Mouse (Mus musculus) embryonic stem cell, embryonic (primary cell): Measurements from ENCODE around the gene Cubn.

Source experiments
- CTCF ChIA-PET, 4 experiments: fragments of 300-600 bp in 2 of 4; fragments of 350-600 bp in 2 of 4; sonication (Branson Sonifier 250); formaldehyde crosslinking; loops; one replicate each; lab custom pipeline; 2022; ENCODE audit warnings: inconsistent platforms in 2 of 4; lab: Charles Lee
- POLR2A ChIA-PET, 4 experiments: fragments of 300-600 bp in 2 of 4; fragments of 350-600 bp in 2 of 4; sonication (Branson Sonifier 250); formaldehyde crosslinking; loops; one replicate each; lab custom pipeline; 2022; ENCODE audit warnings: antibody characterized with exemption in 4 of 4, inconsistent platforms in 1 of 4; lab: Charles Lee

Cubn gene

DNA sequence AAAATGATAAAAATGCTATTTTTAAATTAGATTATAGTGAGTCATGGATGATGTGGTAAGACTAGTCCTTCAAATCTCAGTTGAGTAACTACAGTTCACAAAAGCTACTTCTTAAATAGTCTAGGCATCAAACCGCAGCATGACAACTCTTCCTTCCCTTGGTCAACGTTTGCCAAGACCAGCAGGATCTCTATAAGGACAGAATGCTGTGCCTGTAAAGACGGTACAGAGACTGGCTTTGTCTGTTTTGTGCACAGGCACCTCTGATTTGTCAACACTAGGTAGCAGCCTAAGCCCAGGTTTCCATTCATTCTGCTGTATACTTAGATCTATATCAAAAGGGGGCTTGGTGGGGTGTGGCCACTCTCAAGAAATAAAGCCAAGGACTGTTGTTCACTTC, 192.6 kb downstream of the Cubn start:
- CTCF ChIA-PET, result interaction anchor here in 3 of 4 experiments (0.5 to 1.2 kb wide), 3 partner anchors 21 to 276 kb away, joined by 3 to 11 read pairs (median 3); no protein-coding TSS in a partner anchor
- POLR2A ChIA-PET, result no interaction called here

DNA sequence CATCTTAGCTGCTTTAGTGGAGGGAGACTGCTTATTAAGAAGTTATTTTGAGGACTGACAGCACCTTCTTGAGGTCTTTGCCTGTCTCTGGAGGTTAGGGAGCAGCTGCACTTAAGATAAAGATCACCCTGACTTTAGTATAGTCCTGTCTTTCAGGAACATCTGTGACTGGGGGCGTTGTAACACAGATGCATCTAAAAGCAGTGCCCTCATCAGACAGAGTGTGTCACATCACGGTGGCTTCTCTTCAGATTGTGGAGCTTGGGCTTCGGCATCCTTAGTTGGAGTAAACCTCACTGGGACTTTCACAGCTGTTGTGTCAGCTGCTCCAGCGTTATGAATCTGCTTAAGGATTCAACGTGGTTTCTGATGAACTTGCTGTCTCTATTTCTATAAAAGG, 193.9 kb downstream of the Cubn start:
- CTCF ChIA-PET, result interaction anchor here in 2 of 4 experiments (0.6 to 0.7 kb wide), 2 partner anchors 282 to 1743 kb away, joined by 3 to 4 read pairs; no protein-coding TSS in a partner anchor
- POLR2A ChIA-PET, result no interaction called here

DNA sequence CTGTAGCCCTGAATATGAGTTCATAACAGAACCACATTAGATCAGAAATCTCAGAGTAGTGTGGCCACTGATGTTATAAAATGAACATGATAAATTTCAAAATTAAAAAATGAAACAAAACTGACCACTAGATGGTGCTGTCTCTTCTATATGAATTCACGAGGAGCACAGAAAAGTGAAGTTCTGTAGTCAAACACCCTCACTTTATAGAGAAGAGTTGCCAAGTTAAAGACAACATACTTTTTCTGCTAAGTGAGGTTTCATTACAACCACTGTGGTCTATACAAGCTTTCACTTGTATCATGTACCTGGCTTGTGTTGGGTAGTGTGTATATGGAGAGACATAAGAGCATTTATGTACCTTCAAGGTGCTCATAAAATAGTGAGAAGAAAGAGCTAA, 201.0 kb downstream of the Cubn start:
- POLR2A ChIA-PET, result no interaction called here
- CTCF ChIA-PET, result interaction anchor here in 3 of 4 experiments (0.5 to 1.3 kb wide), 6 partner anchors 307 to 1410 kb away, joined by 3 to 4 read pairs (median 3); no protein-coding TSS in a partner anchor

DNA sequence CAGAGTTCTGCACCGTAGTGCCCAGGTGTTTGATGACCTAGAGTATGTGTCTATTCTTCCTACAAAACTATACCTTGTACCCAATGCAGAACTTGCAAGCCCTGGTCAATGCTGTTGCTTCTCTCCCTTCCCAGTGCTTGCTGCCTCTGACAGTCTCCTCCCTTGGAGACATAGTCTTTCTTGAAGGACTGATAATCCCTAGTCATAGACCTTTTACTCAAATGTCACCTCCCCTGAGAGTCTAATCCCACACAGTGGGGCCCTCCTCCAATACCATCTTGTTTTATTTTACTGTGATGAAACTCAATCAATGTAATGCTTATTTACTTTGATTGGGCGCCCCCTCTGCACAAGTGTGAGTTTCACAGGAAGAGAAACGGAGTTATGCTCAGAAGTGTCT, 201.5 kb downstream of the Cubn start:
- CTCF ChIA-PET, result no interaction called here
- POLR2A ChIA-PET, result interaction anchor here in 1 of 4 experiments (1.3 kb wide), 1 partner anchor 254 kb away, joined by 3 read pairs; no protein-coding TSS in a partner anchor

DNA sequence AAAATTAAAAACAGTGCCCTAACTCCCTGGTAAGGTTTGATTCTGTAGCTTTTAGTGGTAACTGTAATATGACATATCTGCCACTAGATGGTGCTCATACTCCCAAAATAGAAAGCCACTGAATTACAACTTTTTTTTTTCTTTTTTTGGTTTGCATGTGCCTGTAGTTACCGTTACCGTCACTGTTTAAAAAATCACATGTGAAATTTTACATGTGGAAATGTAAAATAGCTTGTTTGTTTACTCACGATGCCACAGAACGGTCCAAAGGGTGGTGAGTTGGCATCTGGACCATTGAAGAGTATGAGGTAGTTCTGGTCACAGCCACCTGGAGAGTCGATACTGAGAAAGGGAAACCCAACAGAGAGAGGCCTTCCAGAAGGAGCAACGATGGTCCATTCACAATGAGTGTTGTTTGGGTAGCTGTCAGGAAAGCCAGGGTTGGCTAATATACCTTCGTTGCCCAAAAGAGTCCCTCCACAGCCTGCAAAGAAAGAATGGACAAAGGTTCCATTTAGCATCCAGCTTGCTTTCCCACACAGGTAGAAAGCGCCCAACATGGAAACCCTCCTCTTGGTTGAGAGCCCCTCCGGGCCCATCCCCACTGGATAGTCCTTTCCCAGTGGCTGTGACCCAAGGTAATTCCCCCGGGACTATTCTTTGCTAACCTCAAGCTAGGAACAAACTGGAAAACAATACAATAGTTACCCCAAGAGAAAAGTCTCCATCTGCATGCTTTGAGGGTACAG, 213.3 kb downstream of the Cubn start:
- ChIA-PET POLR2A (interaction anchor here in 2 of 4 experiments (0.5 to 0.9 kb wide), 3 partner anchors 18 to 303 kb away, joined by 3 to 4 read pairs (median 3); no protein-coding TSS in a partner anchor), CTCF (interaction anchor here in 3 of 4 experiments (0.5 to 1.3 kb wide), 17 partner anchors 10 to 1427 kb away, joined by 3 to 8 read pairs (median 3); partner anchors contain the start of gene Vim (in 1 of the 3))

DNA sequence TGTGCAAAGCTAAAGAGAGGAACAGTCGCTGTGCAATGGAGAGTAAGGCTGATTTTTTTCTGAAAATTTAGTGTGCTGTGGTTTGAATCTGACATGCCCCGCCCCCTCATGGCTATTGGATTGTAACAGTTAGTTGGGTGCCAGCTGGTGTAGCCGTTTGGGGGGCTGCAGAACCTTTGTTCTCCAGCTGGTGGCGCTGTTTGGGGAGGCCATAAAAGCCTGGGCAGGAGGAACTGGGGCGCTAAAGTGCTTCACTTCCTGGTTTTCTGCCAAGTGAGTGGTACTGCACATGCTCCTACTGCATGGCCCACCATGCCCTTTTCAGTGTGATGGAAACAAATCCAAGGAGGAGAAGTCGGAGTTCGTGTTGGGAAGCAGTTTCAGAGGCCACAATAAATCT, 215.7 kb downstream of the Cubn start:
- ChIA-PET CTCF (interaction anchor here (0.5 to 1.0 kb wide), 6 partner anchors 226 to 1504 kb away, joined by 3 to 5 read pairs (median 3); no protein-coding TSS in a partner anchor), POLR2A (interaction anchor here in 1 of 4 experiments (1.4 kb wide), 1 partner anchor 298 kb away, joined by 4 read pairs; the partner anchor contains the start of gene Vim)

DNA sequence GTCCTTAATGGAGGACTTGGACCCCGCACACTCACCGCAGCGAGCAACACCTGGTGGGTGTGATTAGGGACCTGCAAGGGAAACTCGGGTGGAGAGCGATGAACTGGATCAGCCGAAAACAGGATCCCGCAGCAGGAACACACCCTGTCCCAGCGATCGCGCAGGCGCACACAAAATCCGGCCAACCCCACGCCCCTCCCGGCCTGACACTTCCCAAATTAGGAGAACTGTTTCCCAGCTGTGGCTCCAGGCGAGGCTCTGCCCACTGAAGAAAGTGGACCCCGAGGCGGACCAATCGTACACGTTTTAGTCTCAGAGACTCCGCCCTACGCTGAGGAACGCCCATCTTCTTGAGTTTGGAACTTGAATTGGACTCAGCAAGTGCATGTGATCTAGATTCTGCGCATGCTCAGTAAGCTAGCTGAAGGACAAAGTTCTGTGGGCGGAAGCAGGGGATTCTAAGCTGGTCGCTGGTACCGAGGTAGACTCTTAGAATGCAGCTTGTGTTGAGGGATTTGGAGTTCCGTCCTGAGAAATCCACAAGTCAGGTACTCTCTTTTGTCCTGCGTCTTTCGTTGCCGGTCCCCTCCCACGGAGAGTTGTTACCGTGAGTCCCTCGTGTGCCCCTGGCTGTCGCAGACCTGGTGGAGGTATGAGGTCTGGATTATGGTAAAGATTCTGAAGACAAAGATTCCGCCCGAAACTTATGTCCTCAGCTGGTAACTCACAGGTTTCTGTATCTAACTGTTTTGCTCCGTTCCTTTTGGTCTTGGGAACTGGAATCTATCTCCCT, 220.3 kb downstream of the Cubn start, which contains the start of gene Rsu1:
Rsu1 (minus strand) TSS at position 251 of the 793 bp plus-strand sequence.
- POLR2A ChIA-PET, result interaction anchor here in 3 of 4 experiments (0.5 to 1.8 kb wide), 17 partner anchors 9 to 522 kb away, joined by 3 to 5 read pairs (median 3); partner anchors contain the start of genes Vim (in 2 of the 3), Pter (in 1 of the 3), St8sia6 (in 1 of the 3) and Trdmt1 (in 1 of the 3)
- CTCF ChIA-PET, result interaction anchor here in 3 of 4 experiments (0.6 to 1.0 kb wide), 5 partner anchors 12 to 562 kb away, joined by 3 to 6 read pairs (median 3); no protein-coding TSS in a partner anchor

DNA sequence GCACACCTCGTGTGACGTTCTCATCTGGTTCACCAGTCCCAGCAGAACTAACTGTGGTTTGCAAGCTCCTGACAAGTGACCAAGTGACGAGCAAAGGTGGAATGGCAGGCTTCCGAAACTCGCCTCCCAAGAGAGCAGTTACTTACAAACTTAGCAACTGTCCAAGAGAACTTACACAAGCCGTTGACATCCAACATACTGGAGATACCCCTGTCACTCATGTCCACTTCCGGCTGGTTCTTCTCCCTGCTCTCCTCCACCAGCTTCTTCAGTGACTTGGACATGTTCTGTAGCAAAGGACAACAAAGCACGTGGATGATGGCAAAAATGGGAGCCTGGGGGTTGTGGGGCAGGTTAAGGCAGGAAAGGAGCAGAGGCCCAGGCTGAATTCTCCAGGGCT, 220.9 kb downstream of the Cubn start:
- POLR2A ChIA-PET, result interaction anchor here in 3 of 4 experiments (0.5 to 1.8 kb wide), 12 partner anchors 10 to 523 kb away, joined by 3 to 5 read pairs (median 4); partner anchors contain the start of genes Trdmt1 (in 2 of the 3), Pter (in 1 of the 3), St8sia6 (in 1 of the 3) and Vim (in 1 of the 3)
- CTCF ChIA-PET, result interaction anchor here in 2 of 4 experiments (0.7 to 1.0 kb wide), 3 partner anchors 12 to 303 kb away, joined by 3 to 6 read pairs (median 6); no protein-coding TSS in a partner anchor

DNA sequence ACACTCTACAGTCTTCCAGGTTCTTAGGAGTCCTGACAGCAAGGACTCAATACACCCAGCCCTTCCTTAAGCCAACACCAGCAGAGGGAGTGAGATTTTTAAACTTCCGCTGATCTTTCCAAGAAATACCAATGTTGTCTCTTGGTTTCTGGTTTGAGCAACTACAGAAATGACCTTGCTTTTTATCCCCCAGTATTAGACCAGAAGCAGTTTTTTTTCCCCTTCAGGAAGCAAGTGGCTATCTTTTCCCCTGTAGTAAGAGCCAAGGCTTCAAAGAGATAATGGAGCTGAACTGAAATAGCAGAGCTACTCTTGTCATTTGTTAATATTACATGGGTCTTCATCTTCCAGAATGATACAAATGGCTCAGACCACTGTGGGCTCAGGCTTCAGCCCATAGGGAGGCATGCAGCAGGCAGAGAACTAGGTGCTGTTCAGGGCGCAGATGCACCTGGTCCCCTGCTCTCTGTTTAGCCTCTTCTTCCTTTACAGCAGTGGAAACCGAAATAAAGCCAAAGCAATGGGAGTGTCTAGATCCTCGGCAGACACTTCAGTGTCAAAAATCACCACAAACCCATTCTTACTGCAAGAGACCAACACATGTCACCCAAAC, 222.8 kb downstream of the Cubn start:
- ChIA-PET POLR2A (no interaction called here), CTCF (no interaction called here)

DNA sequence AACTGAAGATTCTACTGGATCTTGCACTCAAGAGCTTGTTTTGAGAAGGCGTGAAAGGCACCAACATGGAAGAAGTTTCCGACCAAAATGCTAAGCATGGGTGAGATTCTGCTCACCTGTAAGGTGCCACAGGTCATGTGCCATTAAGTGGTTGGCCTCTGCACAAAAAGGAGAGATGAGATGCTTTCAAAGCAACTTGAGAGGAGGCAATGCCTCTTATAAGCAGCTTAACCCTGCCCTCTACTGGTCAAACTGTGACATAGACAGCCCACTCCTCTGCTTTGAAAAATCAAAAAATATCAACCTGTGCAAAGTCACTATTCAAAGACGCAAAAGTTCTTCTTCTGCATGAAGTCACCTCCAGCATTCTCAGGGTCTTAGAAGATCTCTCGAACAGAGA, 226.7 kb downstream of the Cubn start:
- ChIA-PET CTCF (interaction anchor here (0.6 to 1.8 kb wide), 10 partner anchors 9 to 950 kb away, joined by 3 to 7 read pairs (median 4); no protein-coding TSS in a partner anchor), POLR2A (interaction anchor here in 1 of 4 experiments (0.7 kb wide), 1 partner anchor 310 kb away, joined by 3 read pairs; no protein-coding TSS in a partner anchor)

DNA sequence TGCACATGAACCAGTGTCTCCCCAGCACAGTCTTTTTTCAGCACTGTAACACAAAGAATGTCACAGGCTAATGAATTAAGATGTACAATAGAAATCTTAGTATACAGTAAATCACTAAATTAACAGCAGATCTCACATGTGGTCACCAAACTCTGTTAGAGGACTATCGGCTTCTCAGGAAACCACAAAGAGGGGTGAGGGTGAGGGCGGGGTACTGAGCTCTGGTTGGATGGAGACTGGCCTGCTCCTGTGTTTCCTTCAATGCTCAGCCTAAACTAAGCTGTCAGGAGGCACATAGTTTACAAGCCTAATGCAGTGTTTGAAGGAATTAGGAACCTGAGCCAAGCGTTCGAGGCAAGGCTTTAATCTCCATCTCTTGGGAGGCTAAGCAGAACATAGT, 228.5 kb downstream of the Cubn start:
- CTCF ChIA-PET, result interaction anchor here in 1 of 4 experiments (0.6 kb wide), 1 partner anchor 504 kb away, joined by 3 read pairs; no protein-coding TSS in a partner anchor
- POLR2A ChIA-PET, result interaction anchor here in 1 of 4 experiments (0.5 kb wide), 1 partner anchor 132 kb away, joined by 3 read pairs; no protein-coding TSS in a partner anchor

DNA sequence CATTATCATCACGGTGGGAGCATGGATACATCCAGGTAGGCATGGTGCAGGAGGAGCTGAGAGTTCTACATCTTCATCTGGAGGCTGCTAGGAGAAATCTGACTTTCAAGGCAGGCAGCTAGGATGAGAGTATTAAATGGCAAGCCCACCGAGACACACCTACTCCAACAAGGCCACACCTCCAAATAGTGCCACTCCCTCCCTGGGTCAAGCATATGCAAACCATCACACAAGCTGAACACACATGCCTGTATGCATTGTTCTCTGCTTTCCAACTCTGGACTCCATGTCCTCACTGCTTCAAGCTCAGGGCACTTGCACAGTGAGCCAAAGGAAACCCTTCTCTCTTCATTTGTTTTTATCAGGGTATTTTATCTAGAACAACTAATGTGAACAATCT, 233.0 kb downstream of the Cubn start:
- CTCF ChIA-PET, result interaction anchor here in 2 of 4 experiments (0.8 to 1.2 kb wide), 2 partner anchors 13 to 19 kb away, joined by 3 to 6 read pairs; partner anchors contain the start of gene Rsu1 (in 1 of the 2)
- POLR2A ChIA-PET, result interaction anchor here in 2 of 4 experiments (0.8 to 2.0 kb wide), 2 partner anchors 9 to 13 kb away, joined by 3 to 5 read pairs; partner anchors contain the start of gene Rsu1 (in 1 of the 2)

DNA sequence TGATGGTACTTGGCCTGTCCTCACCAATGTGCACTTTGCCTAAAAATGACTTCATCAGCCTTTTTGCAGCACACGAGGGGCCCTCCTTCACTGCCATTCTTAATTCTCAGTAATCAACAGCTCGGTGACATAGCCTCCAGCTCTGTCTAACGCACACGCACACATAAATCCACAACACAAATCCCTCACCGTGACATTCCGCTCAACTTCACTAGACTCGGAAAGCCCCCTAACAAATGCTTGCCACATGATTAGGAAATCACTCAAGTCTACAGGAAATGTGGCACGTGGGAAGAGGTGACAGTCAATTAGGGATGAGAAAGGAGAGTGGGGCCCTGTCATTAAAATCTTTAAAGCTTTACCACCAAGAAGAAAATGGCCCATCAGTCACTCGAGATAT, 250.9 kb downstream of the Cubn start:
- ChIA-PET POLR2A (interaction anchor here in 1 of 4 experiments (1.0 kb wide), 1 partner anchor 716 kb away, joined by 3 read pairs; no protein-coding TSS in a partner anchor), CTCF (no interaction called here)

DNA sequence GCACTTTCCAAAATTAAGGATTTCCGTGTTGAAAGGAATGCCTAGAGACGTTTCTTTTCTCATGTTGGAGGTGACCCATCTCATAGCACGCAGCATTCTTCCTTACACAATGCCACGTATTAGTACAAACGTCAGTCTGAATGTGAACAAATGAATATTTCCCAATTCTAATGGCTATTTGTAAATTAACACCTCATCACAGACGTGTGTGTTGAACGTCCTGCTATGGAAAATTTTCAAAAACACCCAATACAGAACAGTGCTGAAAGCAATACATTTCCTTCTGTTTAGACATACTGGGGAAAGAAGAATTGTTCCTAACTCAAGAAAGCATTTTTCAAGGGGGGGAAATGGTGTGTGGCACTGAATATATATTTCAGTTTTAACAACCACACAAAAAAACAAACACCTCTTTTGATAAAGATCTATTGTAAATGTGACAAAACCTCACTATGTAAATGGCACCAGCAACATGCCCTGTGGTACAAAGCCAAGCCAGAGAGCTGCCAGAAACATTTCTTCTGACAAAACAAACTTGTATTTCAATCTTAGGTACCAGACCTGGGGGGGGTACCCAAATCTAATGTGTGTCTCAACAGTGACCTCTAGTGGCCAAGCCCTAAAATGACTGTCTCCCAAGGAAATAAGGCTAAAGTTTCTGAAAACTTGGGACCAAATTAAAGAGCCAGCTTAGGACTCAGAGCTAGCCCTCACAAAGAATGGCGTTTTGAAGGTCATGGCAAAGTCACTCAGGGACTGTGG, 254.3 kb downstream of the Cubn start:
- CTCF ChIA-PET, result interaction anchor here in 3 of 4 experiments (0.6 to 1.0 kb wide), 5 partner anchors 13 to 1691 kb away, joined by 3 to 5 read pairs (median 3); no protein-coding TSS in a partner anchor
- POLR2A ChIA-PET, result no interaction called here

DNA sequence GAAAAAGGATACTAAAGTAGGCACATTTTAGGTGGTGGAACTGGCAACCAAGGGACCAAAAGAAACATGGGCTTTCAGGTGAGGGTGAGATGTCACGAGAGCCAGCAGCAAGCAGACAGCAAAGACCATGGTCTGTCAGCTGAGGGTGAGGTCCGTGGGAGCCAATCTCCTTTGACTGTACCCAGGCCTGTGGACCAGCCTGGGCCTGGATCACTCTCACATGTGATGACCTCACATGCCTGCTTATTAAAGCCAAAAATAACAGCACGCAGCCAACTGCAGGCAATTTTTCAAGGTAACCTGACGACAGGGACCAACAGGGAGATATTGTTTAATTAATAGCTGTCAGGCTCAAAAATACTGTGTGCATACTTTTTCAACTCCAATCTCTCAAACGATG, 255.9 kb downstream of the Cubn start:
- POLR2A ChIA-PET, result interaction anchor here in 1 of 4 experiments (1.1 kb wide), 1 partner anchor 35 kb away, joined by 3 read pairs; the partner anchor contains the start of gene Rsu1
- CTCF ChIA-PET, result no interaction called here

DNA sequence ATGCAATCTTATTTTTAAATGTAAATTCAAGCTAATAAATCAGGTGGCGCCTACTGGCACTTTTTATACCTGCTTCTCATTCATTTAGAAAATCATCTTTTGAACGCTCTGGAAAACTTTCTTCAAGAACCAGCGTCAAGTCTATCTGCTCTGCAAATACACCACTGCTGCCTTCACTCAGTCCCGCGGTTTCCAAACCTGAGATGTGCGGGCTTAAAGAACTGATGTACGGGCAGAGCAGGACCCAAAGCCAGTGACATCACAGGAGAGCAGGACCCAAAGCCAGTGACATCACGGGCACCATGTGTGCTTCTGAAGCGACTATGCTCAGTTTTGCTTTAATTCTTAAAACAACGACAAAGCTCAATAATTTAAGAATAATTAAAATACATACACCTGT, 256.8 kb downstream of the Cubn start:
- POLR2A ChIA-PET, result interaction anchor here in 1 of 4 experiments (1.1 kb wide), 1 partner anchor 36 kb away, joined by 3 read pairs; the partner anchor contains the start of gene Rsu1
- CTCF ChIA-PET, result interaction anchor here in 1 of 4 experiments (0.5 kb wide), 1 partner anchor 219 kb away, joined by 4 read pairs; no protein-coding TSS in a partner anchor
